Mouse (Mus musculus) C2C12 (cell line): ENCODE results near the gene Slc25a27.

ENCODE experiments used
- CEBPB ChIP-seq: IDR thresholded peaks from one replicate; pipeline ENCODE4 v1.6.1; 2011; ENCODE audit warnings: low read depth, mild to moderate bottlenecking, control low read depth, moderate library complexity
- CTCF ChIP-seq: IDR thresholded peaks from one replicate; pipeline ENCODE4 v1.5.1; 2011; ENCODE audit not compliant: control insufficient read depth, insufficient read depth, insufficient read length
- FOSL1 ChIP-seq: IDR thresholded peaks from one replicate; pipeline ENCODE4 v1.8.0; 2011; ENCODE audit warnings: mild to moderate bottlenecking, low read length; ENCODE audit not compliant: poor library complexity, insufficient read depth, severe bottlenecking
- MAX ChIP-seq: IDR thresholded peaks from one replicate; pipeline ENCODE4 v1.6.1; 2011; ENCODE audit warnings: mild to moderate bottlenecking, control low read depth
- MYOG ChIP-seq: IDR thresholded peaks from one replicate; pipeline ENCODE4 v1.6.1; 2011; ENCODE audit not compliant: control insufficient read depth, insufficient read length; ENCODE audit errors: extremely low read depth
- USF1 ChIP-seq: IDR thresholded peaks from one replicate; pipeline ENCODE4 v1.6.1; 2011; ENCODE audit warnings: low read depth, mild to moderate bottlenecking, control low read depth, moderate library complexity

DNA sequence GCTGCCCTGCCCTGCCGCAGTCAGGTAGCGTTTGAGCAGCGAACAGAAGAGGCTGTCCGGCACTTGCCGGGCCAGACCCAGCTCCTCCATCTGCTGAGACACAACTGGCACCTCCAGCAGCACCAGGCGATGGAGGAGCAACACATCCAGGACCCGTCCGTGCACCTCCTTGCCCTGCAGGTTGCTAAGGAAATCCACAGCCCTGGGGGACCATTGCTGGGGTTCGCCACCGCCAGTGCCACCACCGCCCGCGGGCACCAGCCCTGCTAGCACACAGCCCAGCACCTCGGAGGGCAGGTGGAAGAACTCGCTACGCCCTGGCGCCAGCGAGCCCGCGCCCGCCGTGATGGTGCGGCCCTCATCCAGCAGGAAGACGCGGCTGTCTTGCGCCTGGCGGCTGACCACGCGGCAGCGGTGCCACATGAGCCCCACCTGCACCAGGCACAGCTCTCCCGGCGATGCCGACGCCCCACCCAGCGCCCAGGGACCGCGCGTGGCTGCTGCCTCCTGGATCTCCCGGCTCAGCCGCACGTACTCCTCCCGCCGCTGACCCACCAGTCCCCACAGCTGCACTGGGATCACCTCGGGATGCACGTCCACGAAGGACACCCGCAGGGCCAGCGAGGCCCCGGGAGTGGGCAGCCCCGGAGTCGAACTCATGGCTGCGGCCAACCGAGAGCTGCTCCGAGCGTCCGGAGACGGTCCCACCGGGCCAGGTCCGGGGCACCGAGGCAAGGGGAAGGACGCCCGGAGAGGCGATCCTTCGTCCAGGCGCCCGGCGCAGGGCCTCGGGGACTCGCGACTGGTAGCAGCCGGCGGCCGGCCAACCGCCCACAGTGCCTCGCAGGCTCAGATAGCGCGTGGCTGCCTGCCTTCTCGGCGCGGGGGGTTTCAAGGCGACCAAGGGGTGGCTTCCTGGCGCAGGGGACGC lies 37.3 kb downstream of the Slc25a27 start, which contains the start of gene Tdrd6:
- TF ChIP-seq MAX (no peak), CTCF (no peak), USF1 (no peak), CEBPB (no peak), MYOG (no peak), FOSL1 (no peak)
